Comparison of ENCODE assay signal across 8 mouse cellular contexts in genomic region chr16:85148615-85149508, GRCm38 (mm10). TPM values are rescaled to one million over a fixed set of nuclear protein-coding genes. Genes with fewer than 3 reads are reported as not detected.
A peak's percentile ranks its signal among the peaks of the same experiment; 100 is the strongest.
DNase-seq lines count a peak whose midpoint lies in the region; ATAC-seq and TF ChIP-seq lines count a peak whose summit lies in the region.

No protein-coding gene starts in this region.

- ATAC-seq in neural tube, embryonic 14.5 days (ENCODE audit: low read depth): peak; percentile 28; the same call in 1 of the 2 replicates
- peak; percentile 33 to 63; a peak in 2 of 4 replicates for ATAC-seq in hematopoietic stem cell, adult 5-6 weeks (replicated peaks in 1 of 2; ENCODE audit: insufficient read depth in 1 of 2, low FRiP score in 2 of 2, low TSS enrichment in 1 of 2, low read depth in 1 of 2, poor library complexity in 2 of 2, severe bottlenecking in 2 of 2)
- ATAC-seq in lung, embryonic 16.5 days (ENCODE audit: low read depth): peak; percentile 82
- ATAC-seq in cerebellum, adult (ENCODE audit: insufficient number of reproducible peaks, low FRiP score, low TSS enrichment): no peak

- H3K27me3 ChIP-seq in neural tube, embryonic 14.5 days (ENCODE audit: control insufficient read depth, insufficient read depth, low read length): no peaks in the 10 kb centered on the region
- no peaks in the 10 kb centered on the region for H3K27me3 ChIP-seq in lung, embryonic 16.5 days (ENCODE audit: control insufficient read depth, insufficient read depth, low read depth, low read length)

- H3K27ac ChIP-seq in neural tube, embryonic 14.5 days (ENCODE audit: low read depth, low read length): no peak overlapping the region
- peak overlapping the region; percentile 92 for H3K27ac ChIP-seq in embryonic fibroblast, embryonic 13.5 days (ENCODE audit: insufficient read depth, low read length)
- H3K27ac ChIP-seq in lung, embryonic 16.5 days (ENCODE audit: low read length): peak overlapping the region; percentile 76

- H3K9ac ChIP-seq in neural tube, embryonic 14.5 days (replicated peaks; ENCODE audit: low read depth, low read length): no peak overlapping the region
- 0 out of 2 replicates have a peak overlapping the region, but pooled peaks have one; percentile 11 for H3K9ac ChIP-seq in lung, embryonic 16.5 days (ENCODE audit: low read length)

- H3K36me3 ChIP-seq in neural tube, embryonic 14.5 days (ENCODE audit: control insufficient read depth, insufficient read depth, low read length): no peaks in the 10 kb centered on the region
- no peaks in the 10 kb centered on the region for H3K36me3 ChIP-seq in lung, embryonic 16.5 days (ENCODE audit: control insufficient read depth, insufficient read depth, low read length)

- H3K4me2 ChIP-seq in neural tube, embryonic 14.5 days (ENCODE audit: low read depth, low read length): no peak overlapping the region
- no peak overlapping the region for H3K4me2 ChIP-seq in lung, embryonic 16.5 days (ENCODE audit: low read depth, low read length)

- TF ChIP-seq CTCF in embryonic fibroblast, embryonic 13.5 days (IDR thresholded peaks at IDR 0.05; ENCODE audit: borderline replicate concordance, insufficient read depth, low read length): no peak

- no peak for DNase-seq in neural tube, embryonic 10.5 days (ENCODE audit: extremely low spot score, low spot score)
- DNase-seq in left cerebral cortex, adult 18-20 months (ENCODE audit: low spot score in 2 of 2): no peak
- DNase-seq in cerebellum, postnatal 25 days: no peak

- no peak for TF ChIP-seq POLR2A in embryonic fibroblast, embryonic 13.5 days (IDR thresholded peaks at IDR 0.05; ENCODE audit: low read depth, low read length)

- no peaks in the 10 kb centered on the region for H3K9me3 ChIP-seq in neural tube, embryonic 14.5 days (ENCODE audit: control insufficient read depth, low read length)
- H3K9me3 ChIP-seq in lung, embryonic 16.5 days (ENCODE audit: control insufficient read depth, low read length): no peaks in the 10 kb centered on the region

- H3K4me1 ChIP-seq in neural tube, embryonic 14.5 days (ENCODE audit: control insufficient read depth, insufficient read depth, low read length): peaks cover 6% of the 10 kb centered on the region; the same call in 1 of the 2 replicates
- peaks cover 27% of the 10 kb centered on the region for H3K4me1 ChIP-seq in embryonic fibroblast, embryonic 13.5 days (ENCODE audit: control insufficient read depth, insufficient read depth, low read length)
- H3K4me1 ChIP-seq in lung, embryonic 16.5 days (replicated peaks; ENCODE audit: control insufficient read depth, insufficient read depth, low read length): peaks cover 37% of the 10 kb centered on the region

- 79% methylated on average over 9 of the region's 9 CpGs for WGBS in neural tube, embryonic 14.5 days
- 35% methylated on average over 9 of the region's 9 CpGs for WGBS in lung, embryonic 16.5 days

- no peak overlapping the region for H3K4me3 ChIP-seq in neural tube, embryonic 14.5 days (ENCODE audit: low read depth, low read length)
- no peak overlapping the region for H3K4me3 ChIP-seq in embryonic fibroblast, embryonic 13.5 days (ENCODE audit: insufficient read depth, low read length)
- H3K4me3 ChIP-seq in lung, embryonic 16.5 days (ENCODE audit: low read length): no peak overlapping the region

RNA-seq across cellular contexts. Expression of gene App, which starts 24.7 kb away (rescaled TPM):
- polyA plus RNA-seq in neural tube, embryonic 14.5 days (2014; fragmentation: Nextera tagmentation; extraction: Ambion mirVana): 455 and 516 TPM in 2 replicates
- polyA plus RNA-seq in embryonic fibroblast, embryonic 13.5 days (2011; ENCODE audit: insufficient read length, low read depth, missing spikeins): 740 and 800 TPM in 2 replicates
- total RNA-seq in hematopoietic stem cell, adult 5-6 weeks (2017): 34.1 and 53.7 TPM in 2 replicates
- 296 and 297 TPM in 2 replicates for polyA plus RNA-seq in lung, embryonic 16.5 days (2015; fragmentation: Nextera tagmentation; extraction: Ambion mirVana)
- total RNA-seq in left cerebral cortex, adult 18-20 months (2021): 1,000 to 10,000 TPM; 1,397 to 1,476 TPM
